24 mouse cellular contexts compared by ENCODE assay signal in the genomic region with DNA sequence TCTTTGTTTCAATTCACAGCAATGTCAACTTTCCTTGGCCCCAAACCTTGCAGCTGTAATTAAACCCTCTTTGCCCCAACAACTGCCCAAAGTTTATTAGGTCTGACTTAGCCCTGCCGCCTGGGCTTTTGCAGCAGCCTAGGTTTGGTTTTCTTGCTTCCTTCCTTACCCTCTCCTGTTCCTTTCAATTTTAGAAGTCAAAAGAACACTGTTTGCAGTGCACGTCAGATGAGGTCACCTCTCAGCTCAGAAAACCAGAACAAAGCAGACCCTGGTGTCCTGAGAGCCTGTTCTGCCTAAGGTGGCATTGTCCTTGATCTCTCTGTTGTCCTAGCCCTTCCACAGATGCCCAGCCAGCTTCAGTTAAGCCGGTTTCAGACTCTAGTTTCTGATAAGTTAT.
"Had no signal": no experiment of that assay in that cellular context is flagged by ENCODE, and none has a peak within 500 bp of the region (broad histone marks: within the 10 kb centered on the region; RNA-seq: fewer than 3 reads in every experiment).

No protein-coding gene starts in this region.

- H3K36me3 ChIP-seq: liver, embryonic 12.5 days; liver, embryonic 15.5 days; lung, embryonic 15.5 days; midbrain, embryonic 10.5 days; neural tube, embryonic 12.5 days; neural tube, embryonic 15.5 days had no signal

- H3K4me3 ChIP-seq: left cerebral cortex, adult 2 months; liver, embryonic 12.5 days; liver, embryonic 15.5 days; lung, embryonic 15.5 days; megakaryocyte, embryonic 14.5 days; midbrain, embryonic 10.5 days; neural tube, embryonic 12.5 days; neural tube, embryonic 15.5 days had no signal

- DNase-seq: kidney, adult 18-20 months; kidney, postnatal 36 days; layer of hippocampus, postnatal 36 days; left cerebral cortex, postnatal 4 days; liver; lung, adult 18-20 months; lung, postnatal 10 days; lung, postnatal 36 days; midbrain, embryonic 14.5 days; right cerebral cortex, adult 18-20 months; right cerebral cortex, postnatal 14 days; thymus, adult 2 months; thymus, postnatal 14 days had no signal

- H3K27me3 ChIP-seq: liver, embryonic 12.5 days; liver, embryonic 15.5 days; lung, embryonic 15.5 days; neural tube, embryonic 12.5 days; neural tube, embryonic 15.5 days had no signal

- H3K9ac ChIP-seq: liver, embryonic 12.5 days; liver, embryonic 15.5 days; lung, embryonic 15.5 days; neural tube, embryonic 12.5 days; neural tube, embryonic 15.5 days had no signal

- ATAC-seq: intestine, embryonic 16.5 days; liver, embryonic 12.5 days had no signal

- H3K27ac ChIP-seq: kidney, postnatal 0 days; left cerebral cortex, adult 2 months; liver, embryonic 12.5 days; liver, embryonic 15.5 days; lung, embryonic 15.5 days; midbrain, embryonic 10.5 days; neural tube, embryonic 12.5 days; neural tube, embryonic 15.5 days; stomach, postnatal 0 days had no signal

- H3K4me1 ChIP-seq: liver, embryonic 12.5 days; liver, embryonic 15.5 days had no signal

- H3K9me3 ChIP-seq: liver, embryonic 12.5 days; liver, embryonic 15.5 days; lung, embryonic 15.5 days; megakaryocyte, embryonic 14.5 days; midbrain, embryonic 10.5 days; neural tube, embryonic 12.5 days; neural tube, embryonic 15.5 days had no signal

- H3K4me2 ChIP-seq: liver, embryonic 12.5 days; liver, embryonic 15.5 days; lung, embryonic 15.5 days; neural tube, embryonic 12.5 days; neural tube, embryonic 15.5 days had no signal
